Mouse (Mus musculus) olfactory bulb, adult 2 months (tissue): Measurements from ENCODE around the gene Aplp1.

Experiments
- CTCF ChIP-seq: fragments of 200-500 bp; IDR thresholded peaks from 2 replicates; pipeline ENCODE4 v1.5.1; 2012; ENCODE audit warnings: low read depth, mild to moderate bottlenecking, low read length, moderate library complexity; ENCODE audit not compliant: insufficient read depth
- POLR2A ChIP-seq: fragments of 200-500 bp; IDR thresholded peaks from 2 replicates; pipeline ENCODE4 v1.6.1; 2012; ENCODE audit warnings: mild to moderate bottlenecking, low read depth, low read length, moderate library complexity; ENCODE audit not compliant: insufficient read depth

GRCm38 (mm10) chr7:30420673-30421072 lies 24.7 kb downstream of the Aplp1 start:
- TF ChIP-seq CTCF (no peak), POLR2A (no peak)
